Comparison of ENCODE assay signal across 8 mouse cellular contexts in genomic region chr8:105634771-105635458, GRCm38 (mm10). TPM values are rescaled to one million over a fixed set of nuclear protein-coding genes. Genes with fewer than 3 reads are reported as not detected.
DNase-seq lines count a peak whose midpoint lies in the region; ATAC-seq lines count a peak whose summit lies in the region.

No protein-coding gene starts in this region.

- no peak for ATAC-seq in liver, embryonic 11.5 days (replicated peaks; ENCODE audit: low FRiP score)
- no peak for ATAC-seq in embryonic facial prominence, embryonic 14.5 days (ENCODE audit: low read depth)
- ATAC-seq in limb, embryonic 11.5 days (ENCODE audit: insufficient number of reproducible peaks, low FRiP score, low TSS enrichment, low read depth), result no peak

- peaks cover 17% of the 10 kb centered on the region for H3K4me1 ChIP-seq in liver, embryonic 11.5 days (replicated peaks; ENCODE audit: control insufficient read depth, insufficient read depth, low read length)
- H3K4me1 ChIP-seq in embryonic facial prominence, embryonic 14.5 days (ENCODE audit: control insufficient read depth, insufficient read depth, low read length), result peaks cover 14% of the 10 kb centered on the region
- peaks cover 12% of the 10 kb centered on the region for H3K4me1 ChIP-seq in limb, embryonic 11.5 days (ENCODE audit: control insufficient read depth, insufficient read depth, low read length)

- H3K27ac ChIP-seq in liver, embryonic 11.5 days (ENCODE audit: low read depth, low read length), result no peak overlapping the region
- H3K27ac ChIP-seq in embryonic facial prominence, embryonic 14.5 days (replicated peaks; ENCODE audit: low read depth, low read length), result no peak overlapping the region
- H3K27ac ChIP-seq in limb, embryonic 11.5 days (replicated peaks; ENCODE audit: low read depth, low read length), result no peak overlapping the region

- no peak for DNase-seq in liver, embryonic 11.5 days (ENCODE audit: low spot score)
- DNase-seq in liver, result no peak
- no peak for DNase-seq in embryonic facial prominence, embryonic 14.5 days (ENCODE audit: low spot score)
- no peak for DNase-seq in limb, embryonic 11.5 days (ENCODE audit: low spot score)
- peak; percentile 35 for DNase-seq in splenic B cell, adult 2 months (ENCODE audit: low read depth, low spot score)
- no peak for DNase-seq in left cerebral cortex, adult 8-10 months (ENCODE audit: low spot score in 2 of 2)
- no peak for DNase-seq in right cerebral cortex, adult 18-20 months
- DNase-seq in gastrocnemius, adult 8-10 months (ENCODE audit: low spot score in 2 of 2), result no peak

- peak overlapping the region; percentile 93 for H3K4me3 ChIP-seq in liver, embryonic 11.5 days (ENCODE audit: low read depth, low read length)
- peak overlapping the region; percentile 91 for H3K4me3 ChIP-seq in embryonic facial prominence, embryonic 14.5 days (ENCODE audit: low read depth, low read length)
- H3K4me3 ChIP-seq in limb, embryonic 11.5 days (ENCODE audit: low read depth, low read length), result peak overlapping the region; percentile 97; the same call in 1 of the 2 replicates

- H3K9ac ChIP-seq in liver, embryonic 11.5 days (ENCODE audit: low read depth, low read length), result peak overlapping the region; percentile 93; the same call in 1 of the 2 replicates
- peak overlapping the region; percentile 99; the same call in 1 of the 2 replicates for H3K9ac ChIP-seq in embryonic facial prominence, embryonic 14.5 days (ENCODE audit: low read depth, low read length)
- no peak overlapping the region for H3K9ac ChIP-seq in limb, embryonic 11.5 days (ENCODE audit: low read length)

- H3K36me3 ChIP-seq in liver, embryonic 11.5 days (ENCODE audit: control insufficient read depth, insufficient read depth, low read length), result no peaks in the 10 kb centered on the region
- peaks cover 9% of the 10 kb centered on the region; the same call in 1 of the 2 replicates for H3K36me3 ChIP-seq in embryonic facial prominence, embryonic 14.5 days (ENCODE audit: control insufficient read depth, insufficient read depth, low read length)
- 0 out of 2 replicates have a peak, but pooled peaks cover 2% of the 10 kb centered on the region for H3K36me3 ChIP-seq in limb, embryonic 11.5 days (ENCODE audit: control insufficient read depth, insufficient read depth, low read length)
- H3K36me3 ChIP-seq in splenic B cell, adult 2 months (ENCODE audit: control insufficient read depth, insufficient read depth, low read length, poor library complexity, severe bottlenecking), result no peaks in the 10 kb centered on the region

- peak overlapping the region; percentile 83 for H3K4me2 ChIP-seq in liver, embryonic 11.5 days
- H3K4me2 ChIP-seq in embryonic facial prominence, embryonic 14.5 days (ENCODE audit: low read depth, low read length), result peak overlapping the region; percentile 85
- H3K4me2 ChIP-seq in limb, embryonic 11.5 days (ENCODE audit: low read depth, severe bottlenecking), result peak overlapping the region; percentile 84

- 89% methylated on average over 2 of the region's 2 CpGs for WGBS in liver, embryonic 11.5 days
- 90% methylated on average over 2 of the region's 2 CpGs for WGBS in embryonic facial prominence, embryonic 14.5 days
- WGBS in limb, embryonic 11.5 days, result 89% methylated on average over 2 of the region's 2 CpGs

- H3K27me3 ChIP-seq in liver, embryonic 11.5 days (replicated peaks; ENCODE audit: control insufficient read depth, insufficient read depth, low read length), result no peaks in the 10 kb centered on the region
- no peaks in the 10 kb centered on the region for H3K27me3 ChIP-seq in embryonic facial prominence, embryonic 14.5 days (replicated peaks; ENCODE audit: control insufficient read depth, insufficient read depth, low read length)
- no peaks in the 10 kb centered on the region for H3K27me3 ChIP-seq in limb, embryonic 11.5 days (ENCODE audit: control insufficient read depth, insufficient read depth, low read length)
- no peaks in the 10 kb centered on the region for H3K27me3 ChIP-seq in splenic B cell, adult 2 months (ENCODE audit: control insufficient read depth, insufficient read depth, low read length, poor library complexity, severe bottlenecking)

- no peaks in the 10 kb centered on the region for H3K9me3 ChIP-seq in liver, embryonic 11.5 days (ENCODE audit: control insufficient read depth, low read length)
- H3K9me3 ChIP-seq in embryonic facial prominence, embryonic 14.5 days (ENCODE audit: control insufficient read depth, low read length), result no peaks in the 10 kb centered on the region
- no peaks in the 10 kb centered on the region for H3K9me3 ChIP-seq in limb, embryonic 11.5 days (ENCODE audit: control insufficient read depth, low read length)

RNA-seq across cellular contexts. Expression of gene Ctcf, which starts 1.5 kb away (rescaled TPM):
- 79.0 and 83.2 TPM in 2 replicates for polyA plus RNA-seq in liver, embryonic 11.5 days (2014; fragmentation: Nextera tagmentation; extraction: Ambion mirVana)
- 80.9 and 82.5 TPM in 2 replicates for polyA plus RNA-seq in embryonic facial prominence, embryonic 14.5 days (2014; fragmentation: Nextera tagmentation; extraction: Ambion mirVana)
- polyA plus RNA-seq in limb, embryonic 11.5 days (2014; fragmentation: Nextera tagmentation; extraction: Ambion mirVana), result 128 and 131 TPM in 2 replicates
- 10 to 100 TPM; 65.3 to 80.8 (median 68.8) TPM for total RNA-seq in left cerebral cortex, adult 8-10 months (2022)
- total RNA-seq in gastrocnemius, adult 8-10 months (2022), result 10 to 100 TPM; 32.9 to 39.2 (median 34.2) TPM

RNA-seq across cellular contexts. Expression of gene Agrp, which starts 2.3 kb away (rescaled TPM):
- polyA plus RNA-seq in liver, embryonic 11.5 days (2014; fragmentation: Nextera tagmentation; extraction: Ambion mirVana), result 0.53 TPM in 1 of 2 replicates, not detected in the other
- polyA plus RNA-seq in embryonic facial prominence, embryonic 14.5 days (2014; fragmentation: Nextera tagmentation; extraction: Ambion mirVana), result 1.7 and 1.9 TPM in 2 replicates
- polyA plus RNA-seq in limb, embryonic 11.5 days (2014; fragmentation: Nextera tagmentation; extraction: Ambion mirVana), result 0.73 and 1.6 TPM in 2 replicates
- not detected for total RNA-seq in left cerebral cortex, adult 8-10 months (2022)
- not detected for total RNA-seq in gastrocnemius, adult 8-10 months (2022)

RNA-seq across cellular contexts. Expression of gene Ripor1, which starts 29.9 kb away (rescaled TPM):
- polyA plus RNA-seq in liver, embryonic 11.5 days (2014; fragmentation: Nextera tagmentation; extraction: Ambion mirVana), result 31.4 and 33.0 TPM in 2 replicates
- polyA plus RNA-seq in embryonic facial prominence, embryonic 14.5 days (2014; fragmentation: Nextera tagmentation; extraction: Ambion mirVana), result 22.4 and 23.6 TPM in 2 replicates
- polyA plus RNA-seq in limb, embryonic 11.5 days (2014; fragmentation: Nextera tagmentation; extraction: Ambion mirVana), result 13.1 and 14.1 TPM in 2 replicates
- total RNA-seq in left cerebral cortex, adult 8-10 months (2022), result 10 to 100 TPM; 65.5 to 70.5 (median 67.3) TPM
- total RNA-seq in gastrocnemius, adult 8-10 months (2022), result 10 to 100 TPM; 15.8 to 17.2 (median 16.6) TPM

RNA-seq across cellular contexts. Expression of gene Carmil2, which starts 51.2 kb away (rescaled TPM):
- 0.82 and 0.90 TPM in 2 replicates for polyA plus RNA-seq in liver, embryonic 11.5 days (2014; fragmentation: Nextera tagmentation; extraction: Ambion mirVana)
- 1.1 and 1.4 TPM in 2 replicates for polyA plus RNA-seq in embryonic facial prominence, embryonic 14.5 days (2014; fragmentation: Nextera tagmentation; extraction: Ambion mirVana)
- polyA plus RNA-seq in limb, embryonic 11.5 days (2014; fragmentation: Nextera tagmentation; extraction: Ambion mirVana), result 0.45 and 0.73 TPM in 2 replicates
- total RNA-seq in left cerebral cortex, adult 8-10 months (2022), result 10 to 100 TPM; 57.2 to 62.8 (median 58.3) TPM
- total RNA-seq in gastrocnemius, adult 8-10 months (2022), result not detected
